In genomic region chr2:163471136-163471535, GRCm38 (mm10) we compare ENCODE assay signal across 8 mouse cellular contexts. TPM values are rescaled to one million over a fixed set of nuclear protein-coding genes. Genes with fewer than 3 reads are reported as not detected.
DNase-seq lines count a peak whose midpoint lies in the region; ATAC-seq and TF ChIP-seq lines count a peak whose summit lies in the region.

No protein-coding gene starts in this region.

- no peaks in the 10 kb centered on the region for H3K9me3 ChIP-seq in heart, embryonic 13.5 days
- no peaks in the 10 kb centered on the region for H3K9me3 ChIP-seq in liver, embryonic 14.5 days (ENCODE audit: control insufficient read depth, low read length)

- peak overlapping the region; percentile 89 for H3K4me2 ChIP-seq in heart, embryonic 13.5 days
- H3K4me2 ChIP-seq in liver, embryonic 14.5 days (ENCODE audit: low read depth), result peak overlapping the region; percentile 92

- WGBS in heart, embryonic 13.5 days, result 64% methylated on average over 3 of the region's 3 CpGs
- 79% methylated on average over 3 of the region's 3 CpGs for WGBS in liver, embryonic 14.5 days (ENCODE audit: insufficient replicate concordance)

- H3K27ac ChIP-seq in heart, embryonic 13.5 days (replicated peaks), result no peak overlapping the region
- H3K27ac ChIP-seq in liver, embryonic 14.5 days, result no peak overlapping the region

- peaks cover 19% of the 10 kb centered on the region for H3K4me1 ChIP-seq in heart, embryonic 13.5 days
- H3K4me1 ChIP-seq in liver, embryonic 14.5 days (replicated peaks; ENCODE audit: control insufficient read depth in 2 of 2, insufficient read depth in 2 of 2, low read length in 1 of 2), result peaks cover 6 to 8% of the 10 kb centered on the region in 2 experiments

- H3K36me3 ChIP-seq in heart, embryonic 13.5 days, result peaks cover 30% of the 10 kb centered on the region
- 0 out of 2 replicates have a peak, but pooled peaks cover 2% of the 10 kb centered on the region for H3K36me3 ChIP-seq in liver, embryonic 14.5 days (replicated peaks; ENCODE audit: control insufficient read depth, insufficient read depth, low read depth)

- no peak for TF ChIP-seq EP300 in liver, embryonic 14.5 days (IDR thresholded peaks at IDR 0.05; ENCODE audit: low read depth)

- no peak for ATAC-seq in heart, embryonic 13.5 days (ENCODE audit: extremely low read depth, insufficient number of reproducible peaks, low FRiP score, low TSS enrichment)
- no peak for ATAC-seq in liver, embryonic 14.5 days (ENCODE audit: insufficient read depth)

- no peaks in the 10 kb centered on the region for H3K27me3 ChIP-seq in heart, embryonic 13.5 days (replicated peaks)
- no peaks in the 10 kb centered on the region for H3K27me3 ChIP-seq in liver, embryonic 14.5 days (ENCODE audit: control insufficient read depth, insufficient read depth, low read length)

- no peak for TF ChIP-seq CTCF in liver, embryonic 14.5 days (IDR thresholded peaks at IDR 0.05; ENCODE audit: low read depth)

- H3K9ac ChIP-seq in heart, embryonic 13.5 days, result peak overlapping the region; percentile 92
- H3K9ac ChIP-seq in liver, embryonic 14.5 days (replicated peaks), result peak overlapping the region; percentile 84

- peak overlapping the region; percentile 84 for H3K4me3 ChIP-seq in heart, embryonic 13.5 days
- peak overlapping the region; percentile 75 to 92 for H3K4me3 ChIP-seq in liver, embryonic 14.5 days (ENCODE audit: insufficient read depth in 1 of 2, low read depth in 2 of 2, low read length in 2 of 2)

- peak; percentile 49 for DNase-seq in gastrocnemius, adult 18-20 months (ENCODE audit: low spot score)
- DNase-seq in gastrocnemius, postnatal 4 days (ENCODE audit: low spot score in 2 of 2), result no peak
- peak; percentile 63 for DNase-seq in adrenal gland, postnatal 14 days
- DNase-seq in liver, embryonic 14.5 days (ENCODE audit: low read depth in 3 of 3, low spot score in 3 of 3), result no peak
- DNase-seq in urinary bladder, postnatal 14 days (ENCODE audit: low spot score), result no peak
- no peak for DNase-seq in embryo, embryonic 10 days (ENCODE audit: low spot score)
- no peak for DNase-seq in kidney, adult 9 months

RNA-seq across cellular contexts. Expression of gene Fitm2, which starts 1.3 kb away (rescaled TPM):
- 10 to 100 TPM; 76.5 TPM for total RNA-seq in gastrocnemius, adult 18-20 months (2021)
- 10 to 100 TPM; 19.6 to 21.6 TPM for total RNA-seq in gastrocnemius, postnatal 4 days (2021)
- 82.3 and 91.4 TPM in 2 replicates for total RNA-seq in adrenal gland, postnatal 14 days (2021)
- 11.7 and 11.9 TPM in 2 replicates for polyA plus RNA-seq in heart, embryonic 13.5 days (2015; fragmentation: Nextera tagmentation; extraction: Ambion mirVana)
- 1.8 and 1.9 TPM in 2 replicates for polyA plus RNA-seq in liver, embryonic 14.5 days (2012; rRNA removed)
- 3.0 and 3.1 TPM in 2 replicates for polyA plus RNA-seq in liver, embryonic 14.5 days (2014; fragmentation: Nextera tagmentation; extraction: Ambion mirVana)

RNA-seq across cellular contexts. Expression of gene R3hdml, which starts 21.0 kb away (rescaled TPM):
- total RNA-seq in gastrocnemius, adult 18-20 months (2021), result not detected
- not detected for total RNA-seq in gastrocnemius, postnatal 4 days (2021)
- not detected in 2 replicates for total RNA-seq in adrenal gland, postnatal 14 days (2021)
- not detected in 2 replicates for polyA plus RNA-seq in heart, embryonic 13.5 days (2015; fragmentation: Nextera tagmentation; extraction: Ambion mirVana)
- not detected in 2 replicates for polyA plus RNA-seq in liver, embryonic 14.5 days (2012; rRNA removed)
- not detected in 2 replicates for polyA plus RNA-seq in liver, embryonic 14.5 days (2014; fragmentation: Nextera tagmentation; extraction: Ambion mirVana)

RNA-seq across cellular contexts. Expression of gene Gdap1l1, which starts 32.9 kb away (rescaled TPM):
- under 1 TPM in 1 of 2 experiments, not detected in 1; 0.21 TPM for total RNA-seq in gastrocnemius, adult 18-20 months (2021)
- total RNA-seq in gastrocnemius, postnatal 4 days (2021), result not detected
- total RNA-seq in adrenal gland, postnatal 14 days (2021), result 5.4 TPM in 2 replicates
- 0.41 and 0.48 TPM in 2 replicates for polyA plus RNA-seq in heart, embryonic 13.5 days (2015; fragmentation: Nextera tagmentation; extraction: Ambion mirVana)
- polyA plus RNA-seq in liver, embryonic 14.5 days (2012; rRNA removed), result 0.03 and 0.18 TPM in 2 replicates
- 0.11 TPM in 1 of 2 replicates, not detected in the other for polyA plus RNA-seq in liver, embryonic 14.5 days (2014; fragmentation: Nextera tagmentation; extraction: Ambion mirVana)

RNA-seq across cellular contexts. Expression of gene Hnf4a, which starts 35.5 kb away (rescaled TPM):
- total RNA-seq in gastrocnemius, adult 18-20 months (2021), result under 1 TPM; 0.21 to 0.28 TPM
- total RNA-seq in gastrocnemius, postnatal 4 days (2021), result under 1 TPM; 0.07 to 0.54 TPM
- 2.0 and 28.1 TPM in 2 replicates for total RNA-seq in adrenal gland, postnatal 14 days (2021)
- polyA plus RNA-seq in heart, embryonic 13.5 days (2015; fragmentation: Nextera tagmentation; extraction: Ambion mirVana), result 0.20 and 0.71 TPM in 2 replicates
- polyA plus RNA-seq in liver, embryonic 14.5 days (2012; rRNA removed), result 22.9 and 23.2 TPM in 2 replicates
- polyA plus RNA-seq in liver, embryonic 14.5 days (2014; fragmentation: Nextera tagmentation; extraction: Ambion mirVana), result 10.6 and 11.6 TPM in 2 replicates

RNA-seq across cellular contexts. Expression of gene Oser1, which starts 46.6 kb away (rescaled TPM):
- total RNA-seq in gastrocnemius, adult 18-20 months (2021), result 10 to 100 TPM; 31.4 to 38.1 TPM
- 10 to 100 TPM; 31.3 to 33.8 TPM for total RNA-seq in gastrocnemius, postnatal 4 days (2021)
- total RNA-seq in adrenal gland, postnatal 14 days (2021), result 34.8 and 37.3 TPM in 2 replicates
- polyA plus RNA-seq in heart, embryonic 13.5 days (2015; fragmentation: Nextera tagmentation; extraction: Ambion mirVana), result 54.5 and 57.3 TPM in 2 replicates
- polyA plus RNA-seq in liver, embryonic 14.5 days (2012; rRNA removed), result 10.1 and 12.8 TPM in 2 replicates
- 31.3 and 34.6 TPM in 2 replicates for polyA plus RNA-seq in liver, embryonic 14.5 days (2014; fragmentation: Nextera tagmentation; extraction: Ambion mirVana)

Comparison
In these comparisons a context has a peak if more than half of its experiments do, and no peak if none do; other contexts are left out.
1. DNase-seq: peak in gastrocnemius, adult 18-20 months (single experiment) and adrenal gland, postnatal 14 days (single experiment); none in gastrocnemius, postnatal 4 days (0 of 2), liver, embryonic 14.5 days (0 of 3), urinary bladder, postnatal 14 days (single experiment), embryo, embryonic 10 days (single experiment) and kidney, adult 9 months (single experiment).